Mouse (Mus musculus): ENCODE data around the gene Fkbp7. TPM values are rescaled to one million over a fixed set of nuclear protein-coding genes. Genes with fewer than 3 reads are reported as not detected.

Fkbp7 gene
- total RNA-seq, 2 experiments from 2014 or later: 4.9 to 7.1 TPM

GRCm38 (mm10) chr2:76659419-76659818 is 13.5 kb downstream of the Fkbp7 start:
- Histone ChIP-seq H3K27ac (no peak overlapping the region), H3K4me3 (no peak overlapping the region)
- DNase-seq (ENCODE audit: extremely low spot score in 1 of 2, low spot score in 2 of 2): no peak
- intact Hi-C loops (cut with DNase I): no loop called here
- no peak for TF ChIP-seq CTCF (IDR thresholded peaks at IDR 0.05)

GRCm38 (mm10) chr2:76658551-76658950 is 14.4 kb downstream of the Fkbp7 start:
- DNase-seq (ENCODE audit: extremely low spot score in 1 of 2, low spot score in 2 of 2): no peak
- Histone ChIP-seq H3K27ac (no peak overlapping the region), H3K4me3 (no peak overlapping the region)
- intact Hi-C loops (cut with DNase I): no loop called here
- TF ChIP-seq CTCF (IDR thresholded peaks at IDR 0.05): no peak

- Histone ChIP-seq H3K4me3 (no peak overlapping the region), H3K27ac (no peak overlapping the region)
- peak; percentile 27 for TF ChIP-seq CTCF (IDR thresholded peaks at IDR 0.05)
- DNase-seq (ENCODE audit: extremely low spot score in 1 of 2, low spot score in 2 of 2): no peak
- intact Hi-C loops (cut with DNase I): no loop called here
Observed at GRCm38 (mm10) chr2:76655982-76656381, 16.9 kb downstream of the Fkbp7 start.

GRCm38 (mm10) chr2:76655444-76655843 is 17.5 kb downstream of the Fkbp7 start:
- DNase-seq (ENCODE audit: extremely low spot score in 1 of 2, low spot score in 2 of 2): no peak
- intact Hi-C loops (cut with DNase I): no loop called here
- no peak overlapping the region for H3K4me3 ChIP-seq
- TF ChIP-seq CTCF (IDR thresholded peaks at IDR 0.05): no peak
- no peak overlapping the region for H3K27ac ChIP-seq

- Histone ChIP-seq H3K27ac (no peak overlapping the region), H3K4me3 (no peak overlapping the region)
- TF ChIP-seq CTCF (IDR thresholded peaks at IDR 0.05): no peak
- no peak for DNase-seq (ENCODE audit: extremely low spot score in 1 of 2, low spot score in 2 of 2)
- intact Hi-C loops (cut with DNase I): no loop called here
Observed at GRCm38 (mm10) chr2:76654646-76655045, 18.3 kb downstream of the Fkbp7 start.

GRCm38 (mm10) chr2:76653070-76653469 is 19.8 kb downstream of the Fkbp7 start:
- no peak for DNase-seq (ENCODE audit: extremely low spot score in 1 of 2, low spot score in 2 of 2)
- intact Hi-C loops (cut with DNase I): no loop called here
- TF ChIP-seq CTCF (IDR thresholded peaks at IDR 0.05): no peak

GRCm38 (mm10) chr2:76648666-76649141 is 24.2 kb downstream of the Fkbp7 start:
- intact Hi-C loops (cut with DNase I): loop anchor here (1.0 kb wide), 1 partner anchor 25 kb away; the partner anchor contains the start of gene Fkbp7
- no peak for TF ChIP-seq CTCF (IDR thresholded peaks at IDR 0.05)
- peak in 1 of 2 experiments; percentile 11 for DNase-seq (ENCODE audit: extremely low spot score in 1 of 2, low spot score in 2 of 2)

More at GRCm38 (mm10) chr2:76653070-76653469, 19.8 kb downstream of the Fkbp7 start:
- no peak overlapping the region for H3K4me3 ChIP-seq
- no peak overlapping the region for H3K27ac ChIP-seq

GRCm38 (mm10) chr2:76647883-76648570 is 24.9 kb downstream of the Fkbp7 start, which contains the start of the genes Prkra and Pjvk:
Prkra (minus strand) TSS chr2:76648015.
Pjvk (plus strand) TSS chr2:76648476.
- peak; percentile 94 to 95 for DNase-seq (ENCODE audit: extremely low spot score in 1 of 2, low spot score in 2 of 2)
- peak within 1 kb of the TSS; percentile 73 for H3K4me3 ChIP-seq

More at GRCm38 (mm10) chr2:76648666-76649141, 24.2 kb downstream of the Fkbp7 start:
- Histone ChIP-seq H3K27ac (peak overlapping the region; percentile 76), H3K4me3 (peak overlapping the region; percentile 73)

GRCm38 (mm10) chr2:76647441-76647869 is 25.5 kb downstream of the Fkbp7 start:
- peak overlapping the region; percentile 73 for H3K4me3 ChIP-seq
- TF ChIP-seq CTCF (IDR thresholded peaks at IDR 0.05): no peak
- intact Hi-C loops (cut with DNase I): no loop called here
- H3K27ac ChIP-seq: peak overlapping the region; percentile 74; the same call in 1 of the 2 replicates
- DNase-seq (ENCODE audit: extremely low spot score in 1 of 2, low spot score in 2 of 2): peak in 1 of 2 experiments; percentile 20

More at GRCm38 (mm10) chr2:76647883-76648570, 24.9 kb downstream of the Fkbp7 start, which contains the start of the genes Prkra and Pjvk:
- intact Hi-C loops (cut with DNase I): loop anchor here (1.0 kb wide), 1 partner anchor 25 kb away; the partner anchor contains the start of gene Fkbp7
- no peak for TF ChIP-seq CTCF (IDR thresholded peaks at IDR 0.05)
- H3K27ac ChIP-seq: peak within 1 kb of the TSS; percentile 76

- intact Hi-C loops (cut with DNase I): no loop called here
- DNase-seq (ENCODE audit: extremely low spot score in 1 of 2, low spot score in 2 of 2): no peak
- no peak for TF ChIP-seq CTCF (IDR thresholded peaks at IDR 0.05)
- Histone ChIP-seq H3K4me3 (no peak overlapping the region), H3K27ac (no peak overlapping the region)
Observed at GRCm38 (mm10) chr2:76643801-76644200, 29.1 kb downstream of the Fkbp7 start.

GRCm38 (mm10) chr2:76639637-76640036 is 33.3 kb downstream of the Fkbp7 start:
- Histone ChIP-seq H3K4me3 (no peak overlapping the region), H3K27ac (no peak overlapping the region)
- no peak for DNase-seq (ENCODE audit: extremely low spot score in 1 of 2, low spot score in 2 of 2)
- intact Hi-C loops (cut with DNase I): no loop called here
- TF ChIP-seq CTCF (IDR thresholded peaks at IDR 0.05): no peak

- no peak for TF ChIP-seq CTCF (IDR thresholded peaks at IDR 0.05)
- intact Hi-C loops (cut with DNase I): no loop called here
Observed at GRCm38 (mm10) chr2:76631600-76631999, 41.3 kb downstream of the Fkbp7 start.

More at GRCm38 (mm10) chr2:76631600-76631999, 41.3 kb downstream of the Fkbp7 start:
- no peak overlapping the region for H3K4me3 ChIP-seq
- H3K27ac ChIP-seq: no peak overlapping the region
- DNase-seq (ENCODE audit: extremely low spot score in 1 of 2, low spot score in 2 of 2): no peak

Data from left cerebral cortex, adult 2 months (tissue).